Mouse (Mus musculus) hindbrain, embryonic 10.5 days (tissue): Measurements from ENCODE around the gene Tmem181a. TPM values are rescaled to one million over a fixed set of nuclear protein-coding genes. Genes with fewer than 3 reads are reported as not detected.

Source experiments
- polyA plus RNA-seq: library from polyadenylated mRNA; unstranded; fragments of >200 nt; fragmentation: Nextera tagmentation; extraction: Ambion mirVana; gene quantifications from 2 replicates; pipeline ENCODE4 v1.2.1, GENCODE M21; 2016

Tmem181a gene
- polyA plus RNA-seq, 1 experiment from 2014 or later = 24.4 TPM

Other genes with a start within 250 kb of the Tmem181a start
- 6.7 and 7.2 TPM in 2 replicates for gene Serac1, start 177.1 kb upstream of the Tmem181a start, polyA plus RNA-seq
- gene Gtf2h5, start 177.1 kb upstream of the Tmem181a start, polyA plus RNA-seq = 166 and 169 TPM in 2 replicates
- 133 and 134 TPM in 2 replicates for gene Tulp4, start 150.4 kb upstream of the Tmem181a start, polyA plus RNA-seq
- gene Dynlt1a, start 60.6 kb downstream of the Tmem181a start, polyA plus RNA-seq = 26.0 and 36.0 TPM in 2 replicates
- gene Dynlt1b, start 173.3 kb downstream of the Tmem181a start, polyA plus RNA-seq = 585 and 814 TPM in 2 replicates